Mouse (Mus musculus) gonadal fat pad, adult 2 months (tissue): ENCODE results near the gene Pcbp2. TPM values are rescaled to one million over a fixed set of nuclear protein-coding genes. Genes with fewer than 3 reads are reported as not detected.

Experiments
- DNase-seq: peaks from one replicate; pipeline ENCODE4 v3.0.0-alpha.2; 2012; ENCODE audit warnings: low read depth
- polyA plus RNA-seq: library from polyadenylated mRNA; depleted of rRNA; stranded (reverse); fragments of >200 nt; gene quantifications from 2 replicates; pipeline ENCODE4 v1.2.3, GENCODE M21; 2012; rRNA removed

The Pcbp2 gene
- polyA plus RNA-seq, 1 experiment, result 357 TPM

DNA sequence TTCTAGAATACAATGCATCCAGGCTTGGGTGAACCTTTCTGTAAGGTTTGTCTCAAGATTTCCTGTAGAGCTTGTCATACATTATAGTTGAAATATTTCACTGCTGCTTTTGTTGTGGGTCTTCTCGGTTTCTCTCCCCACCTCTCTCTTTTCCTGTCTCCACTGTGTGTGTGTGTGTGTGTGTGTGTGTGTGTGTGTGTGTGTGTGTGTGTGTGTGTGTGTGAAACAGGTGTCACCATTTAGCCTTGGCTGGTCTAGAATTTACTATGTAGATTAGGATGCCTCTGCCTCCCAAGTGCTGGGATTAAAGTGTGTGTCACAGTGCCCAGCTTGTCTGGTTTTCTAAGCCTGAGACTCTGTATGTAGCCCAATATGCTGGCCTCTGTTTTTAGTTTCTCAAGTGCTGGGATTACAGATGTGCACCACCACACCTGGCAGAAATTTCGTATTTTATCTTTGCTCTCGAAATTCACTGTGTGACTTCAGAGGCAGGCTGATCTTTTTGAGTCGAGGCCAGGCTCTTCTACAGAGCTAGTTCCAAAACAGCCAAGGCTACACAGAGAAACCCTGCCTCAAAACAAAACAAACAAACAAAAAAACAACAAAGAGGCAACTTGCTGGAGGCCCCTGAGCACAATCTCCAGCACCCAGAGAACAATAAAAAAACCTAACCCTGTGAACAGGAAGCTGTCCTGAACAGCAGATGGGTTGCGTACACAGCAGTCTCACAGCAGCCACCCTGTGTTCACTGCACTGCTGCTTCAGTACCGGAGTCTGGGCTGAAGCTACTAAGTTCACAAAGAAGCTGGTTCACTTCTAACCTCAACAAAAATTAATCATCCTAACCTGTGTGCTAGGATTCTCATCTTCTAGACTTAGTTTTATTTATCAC, 56.0 kb downstream of the Pcbp2 start:
- DNase-seq, result no peak

DNA sequence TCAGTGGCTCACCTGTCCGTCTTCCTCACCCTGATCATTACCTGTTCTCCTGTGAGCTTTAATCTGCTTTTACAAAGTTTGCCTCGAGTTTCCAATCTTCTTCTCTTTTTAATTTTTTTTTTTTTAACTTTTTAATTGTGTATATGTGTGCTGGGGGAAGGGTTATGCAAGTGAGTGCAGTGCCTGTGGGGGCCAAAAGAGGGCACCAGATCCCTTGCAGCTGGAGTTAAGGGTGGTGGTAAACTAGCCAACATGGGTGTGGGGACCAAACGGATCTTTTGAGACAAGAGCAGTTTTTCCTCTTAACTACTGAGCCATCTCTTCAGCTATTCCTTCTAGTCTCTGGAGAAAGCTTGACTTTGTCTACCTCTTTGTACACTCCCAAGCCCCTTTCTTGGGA, 57.6 kb downstream of the Pcbp2 start:
- DNase-seq, result no peak

DNA sequence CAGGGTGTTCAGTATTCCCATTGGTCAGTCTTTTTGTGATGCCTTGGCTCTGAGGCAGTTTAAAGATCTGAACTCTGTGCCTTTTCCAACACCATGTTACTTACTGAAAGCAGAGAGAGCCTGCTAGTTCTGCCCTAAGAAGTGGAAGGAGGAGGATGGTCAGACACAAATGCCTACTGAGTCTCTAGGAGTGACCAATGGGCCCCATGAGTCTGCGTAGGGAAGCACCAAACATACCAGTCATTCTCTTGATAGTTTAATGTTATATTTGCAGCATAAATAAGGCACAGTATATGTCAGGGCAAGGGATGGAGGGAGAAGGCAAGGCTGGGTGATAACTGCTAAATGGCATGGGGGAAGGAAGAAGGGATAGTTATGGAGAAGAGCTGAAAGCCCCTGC, 58.1 kb downstream of the Pcbp2 start:
- DNase-seq, result no peak

DNA sequence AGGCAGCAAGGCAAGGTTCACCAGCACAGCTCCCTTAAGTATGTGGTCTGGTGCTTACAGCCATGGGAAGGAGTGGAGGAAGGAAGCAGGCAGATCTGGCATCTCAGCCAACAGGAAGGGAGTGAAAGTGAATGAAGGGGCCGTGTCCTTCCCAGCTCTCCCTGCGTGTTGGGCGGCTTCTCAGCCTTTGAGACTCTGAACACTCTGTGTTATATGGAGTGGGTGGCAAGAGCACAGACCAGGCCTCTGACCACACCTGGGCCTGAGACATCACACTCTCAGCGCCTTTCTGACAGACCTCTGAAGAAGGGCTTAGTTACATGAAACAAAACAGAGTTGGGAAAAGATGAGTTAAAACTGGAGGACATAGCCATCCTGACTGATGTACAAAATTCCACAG, 60.2 kb downstream of the Pcbp2 start:
- DNase-seq, result no peak

DNA sequence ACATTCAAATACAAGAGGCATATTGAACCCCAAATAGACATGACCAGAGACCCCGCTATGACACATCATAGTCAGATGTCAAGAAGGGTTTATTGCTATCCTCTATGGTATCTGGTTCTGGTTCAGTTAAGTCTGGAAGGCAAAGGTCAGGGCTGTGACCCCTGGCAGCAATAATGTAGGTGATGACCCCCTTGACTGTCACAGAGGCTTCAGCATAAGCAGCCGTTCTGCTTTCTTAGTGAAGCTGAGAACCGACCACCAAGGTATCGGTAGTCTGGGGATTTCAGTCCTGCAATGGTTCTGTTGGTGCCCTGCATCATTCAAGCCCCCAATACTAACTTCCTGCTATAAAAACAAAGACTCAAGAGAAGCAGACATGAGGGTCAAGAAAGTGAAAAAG, 61.2 kb downstream of the Pcbp2 start:
- no peak for DNase-seq

DNA sequence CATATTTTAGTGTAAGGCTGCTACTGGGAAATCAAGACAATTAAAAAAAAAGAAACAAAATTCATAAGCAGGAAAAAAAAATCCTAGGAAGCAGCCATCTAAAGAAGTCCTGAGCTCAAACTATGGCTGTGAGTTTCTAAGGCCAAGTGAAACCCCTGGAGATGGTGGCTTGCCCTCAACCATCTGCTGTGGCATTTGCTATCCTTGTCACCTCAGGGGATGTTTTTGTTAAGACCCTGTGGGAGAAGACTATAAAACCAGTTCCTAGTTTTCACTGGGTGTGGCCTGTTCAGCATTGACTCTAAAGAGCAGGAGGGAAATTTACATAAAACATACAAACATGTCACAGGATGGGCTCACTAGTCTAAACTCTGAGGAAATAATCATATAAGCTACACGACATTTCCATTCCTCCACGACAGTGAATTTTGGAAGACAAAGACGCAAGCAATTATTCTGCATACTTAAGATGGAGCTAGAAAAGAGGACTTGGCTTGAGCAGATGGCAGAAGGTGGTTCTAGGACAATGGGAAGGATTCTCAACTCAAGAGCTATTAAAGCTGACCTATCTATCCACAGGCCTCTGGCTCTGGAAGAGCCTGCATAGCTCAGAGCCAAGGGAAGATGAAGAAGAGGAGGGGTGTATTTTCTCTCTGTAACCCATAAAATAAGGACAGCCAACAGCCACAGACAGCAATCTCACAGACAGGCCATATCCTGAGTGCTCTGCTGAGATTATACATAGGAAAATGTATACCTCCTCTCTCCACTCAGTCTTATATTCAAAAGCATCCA, 62.0 kb downstream of the Pcbp2 start:
- DNase-seq, result no peak

DNA sequence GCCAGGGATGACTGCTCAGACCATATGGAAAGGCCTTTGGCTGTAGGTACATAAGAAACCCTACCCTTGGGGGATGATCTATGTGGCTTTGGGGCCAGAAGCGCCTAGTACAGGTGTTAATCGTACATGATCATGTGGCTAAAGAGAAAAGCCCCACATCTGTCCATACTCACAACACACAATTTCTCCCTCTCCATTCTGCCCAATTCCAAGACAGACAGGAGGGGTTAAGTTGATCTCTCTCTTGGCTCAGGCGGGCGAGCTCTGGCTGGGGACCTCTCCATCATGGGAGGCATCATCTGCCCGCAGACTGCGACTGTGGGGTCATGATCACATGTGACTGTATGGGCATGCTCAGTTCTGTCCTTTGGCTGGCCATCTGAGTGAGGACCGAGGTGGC, 63.6 kb downstream of the Pcbp2 start:
- no peak for DNase-seq

DNA sequence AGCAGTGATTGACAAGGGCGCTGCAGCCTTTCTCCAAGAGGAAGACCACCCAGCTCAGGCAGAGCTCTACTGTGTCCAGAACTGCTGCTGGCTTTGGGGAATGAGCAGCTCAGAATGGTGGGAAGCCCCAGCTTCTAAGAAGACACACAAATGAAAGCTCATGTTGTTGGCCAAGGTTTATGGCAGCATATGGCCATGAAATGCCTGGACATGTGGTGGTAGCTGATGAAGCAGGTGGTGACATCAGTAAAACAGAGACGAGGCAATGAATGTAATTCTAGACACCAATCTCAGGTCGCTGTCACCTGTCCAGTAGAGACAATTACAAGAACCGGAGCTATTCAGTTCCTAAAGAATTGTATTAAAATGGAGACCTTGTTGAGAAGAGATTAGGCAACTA, 74.5 kb downstream of the Pcbp2 start:
- DNase-seq, result no peak

DNA sequence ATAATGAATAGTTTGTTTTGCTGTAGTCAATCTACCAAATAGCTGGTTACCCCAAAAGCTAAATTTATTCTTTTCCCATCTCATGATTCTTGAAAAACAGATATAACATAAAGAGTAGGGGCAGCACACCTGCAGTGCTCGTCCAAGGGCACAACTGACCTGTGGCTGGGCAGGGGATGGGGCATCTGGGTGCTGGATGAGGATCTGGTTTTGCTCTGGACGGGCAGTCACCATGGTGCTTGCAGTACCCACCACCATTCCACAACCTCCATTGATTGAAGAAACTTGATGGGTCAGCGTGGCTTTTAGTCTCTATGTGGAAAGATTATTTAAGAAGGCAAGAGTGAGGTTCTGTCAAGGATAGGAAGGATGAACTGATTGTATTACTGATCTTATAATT, 75.9 kb downstream of the Pcbp2 start:
- DNase-seq, result no peak

DNA sequence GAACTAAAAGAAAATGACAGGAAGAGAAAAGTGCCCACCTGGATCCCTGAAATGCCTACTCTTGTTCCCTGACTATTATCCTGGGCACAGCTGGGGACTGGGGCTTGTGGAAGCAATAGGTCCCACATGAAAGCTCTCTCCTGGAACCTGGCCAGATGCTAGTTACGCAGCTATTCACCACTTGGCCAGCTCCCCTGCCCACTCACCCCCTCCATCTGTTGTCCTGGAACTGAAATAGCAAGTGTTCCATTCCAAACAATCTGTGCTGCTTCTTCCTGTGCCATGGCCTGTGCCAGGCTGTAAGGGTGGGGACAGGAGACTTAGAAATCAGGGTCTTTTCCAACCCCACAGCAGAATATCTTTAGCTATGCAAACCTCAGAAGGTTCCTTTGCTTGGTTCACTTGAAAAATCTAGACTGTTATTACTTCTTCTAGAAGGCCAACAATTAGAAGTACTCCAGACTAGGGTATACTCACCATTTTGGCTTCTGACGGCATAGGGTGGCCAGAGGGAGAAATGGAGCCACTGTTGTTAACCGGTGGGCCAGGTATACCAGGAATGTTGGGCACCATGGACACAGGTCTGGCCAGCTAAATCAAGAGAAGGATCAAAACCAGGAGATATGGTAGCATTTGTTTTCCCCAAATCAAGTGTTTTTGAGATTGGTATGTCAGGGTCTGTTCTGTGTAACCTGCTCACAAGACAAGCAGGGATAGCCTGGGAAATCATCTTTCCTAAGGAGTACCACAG, 76.5 kb downstream of the Pcbp2 start:
- no peak for DNase-seq

DNA sequence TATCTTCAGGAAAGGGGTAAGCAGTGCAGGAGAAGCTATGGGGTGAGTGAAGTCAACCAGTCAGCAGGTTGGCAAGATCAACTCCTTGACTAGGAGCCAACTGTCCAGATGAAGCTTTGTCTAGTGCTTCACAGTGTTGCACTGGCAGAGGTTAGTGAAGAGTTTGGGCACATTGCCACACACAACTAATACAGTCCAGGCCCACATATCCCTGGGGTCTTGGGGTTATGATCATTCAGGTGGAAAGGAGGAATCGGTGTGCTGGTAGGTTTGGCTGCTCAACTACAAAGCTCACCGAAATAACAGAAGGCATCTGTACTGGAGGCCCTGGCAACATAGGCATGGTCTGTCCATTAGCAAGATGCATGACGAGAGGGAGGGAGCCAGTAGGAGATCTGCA, 77.1 kb downstream of the Pcbp2 start:
- DNase-seq, result no peak

Other genes starting within 250 kb of the Pcbp2 start
- 4.6 and 5.6 TPM in 2 replicates for gene Itgb7, start 238.6 kb upstream of the Pcbp2 start, polyA plus RNA-seq
- gene Rarg, start 213.0 kb upstream of the Pcbp2 start, polyA plus RNA-seq, result 35.1 and 37.8 TPM in 2 replicates
- 0.25 and 0.27 TPM in 2 replicates for gene Gm9918, start 200.0 kb upstream of the Pcbp2 start, polyA plus RNA-seq
- 66.9 and 89.6 TPM in 2 replicates for gene Mfsd5, start 191.1 kb upstream of the Pcbp2 start, polyA plus RNA-seq
- gene Espl1, start 174.3 kb upstream of the Pcbp2 start, polyA plus RNA-seq, result 2.9 and 7.1 TPM in 2 replicates
- 179 and 237 TPM in 2 replicates for gene Pfdn5, start 144.4 kb upstream of the Pcbp2 start, polyA plus RNA-seq
- 52.7 and 56.4 TPM in 2 replicates for gene Myg1, start 138.8 kb upstream of the Pcbp2 start, polyA plus RNA-seq
- gene Aaas, start 119.8 kb upstream of the Pcbp2 start, polyA plus RNA-seq, result 21.5 and 27.0 TPM in 2 replicates
- gene Sp7, start 103.4 kb upstream of the Pcbp2 start, polyA plus RNA-seq, result 0.12 and 0.18 TPM in 2 replicates
- 17.5 and 19.9 TPM in 2 replicates for gene Sp1, start 64.4 kb upstream of the Pcbp2 start, polyA plus RNA-seq
- gene Amhr2, start 25.2 kb upstream of the Pcbp2 start, polyA plus RNA-seq, result 5.5 and 7.0 TPM in 2 replicates
- gene Prr13, start 11.5 kb upstream of the Pcbp2 start, polyA plus RNA-seq, result 121 and 141 TPM in 2 replicates
- not detected in 2 replicates for gene Gm10337, start 33.2 kb downstream of the Pcbp2 start, polyA plus RNA-seq
- 15.0 and 15.6 TPM in 2 replicates for gene Map3k12, start 46.5 kb downstream of the Pcbp2 start, polyA plus RNA-seq
- gene Tarbp2, start 47.7 kb downstream of the Pcbp2 start, polyA plus RNA-seq, result 49.3 and 66.4 TPM in 2 replicates
- gene Npff, start 54.4 kb downstream of the Pcbp2 start, polyA plus RNA-seq, result 4.8 and 5.8 TPM in 2 replicates
- gene Gm28047, start 154.5 kb downstream of the Pcbp2 start, polyA plus RNA-seq, result not detected in 2 replicates
- gene Atf7, start 154.9 kb downstream of the Pcbp2 start, polyA plus RNA-seq, result 70.4 and 84.8 TPM in 2 replicates
- 213 and 316 TPM in 2 replicates for gene Atp5g2, start 201.8 kb downstream of the Pcbp2 start, polyA plus RNA-seq